8 mouse cellular contexts compared by ENCODE assay signal in the genomic region with DNA sequence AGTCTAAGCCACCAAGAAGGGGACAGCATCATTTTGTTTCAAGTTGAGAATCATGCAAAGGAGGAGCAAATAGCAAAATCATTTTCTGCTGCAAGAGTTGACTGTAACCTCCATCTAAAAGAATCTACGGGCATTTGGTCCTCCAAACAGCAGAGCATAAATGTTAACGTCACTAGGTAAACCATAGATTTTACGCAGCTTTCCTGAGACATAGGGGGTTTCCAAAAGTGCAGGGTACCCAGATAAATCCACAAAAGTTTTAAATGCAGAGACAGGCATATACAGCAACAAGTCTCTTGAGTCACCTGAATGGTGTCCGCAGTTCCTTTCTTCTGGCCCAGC. TPM values are rescaled to one million over a fixed set of nuclear protein-coding genes. Genes with fewer than 3 reads are reported as not detected.
DNase-seq lines count a peak whose midpoint lies in the region; ATAC-seq and TF ChIP-seq lines count a peak whose summit lies in the region.

No protein-coding gene starts in this region.

- peak overlapping the region; percentile 94 for H3K27ac ChIP-seq in kidney, embryonic 16.5 days (ENCODE audit: low read length)
- H3K27ac ChIP-seq in embryonic facial prominence, embryonic 11.5 days (replicated peaks; ENCODE audit: low read depth, low read length), result 0 out of 2 replicates have a peak overlapping the region, but pooled peaks have one; percentile 20
- H3K27ac ChIP-seq in intestine, embryonic 15.5 days, result peak overlapping the region; percentile 72
- peak overlapping the region; percentile 92 for H3K27ac ChIP-seq in midbrain, postnatal 0 days (ENCODE audit: low read depth, low read length)

- ATAC-seq in kidney, embryonic 16.5 days (ENCODE audit: low FRiP score, low TSS enrichment), result no peak
- ATAC-seq in embryonic facial prominence, embryonic 11.5 days (replicated peaks; ENCODE audit: insufficient number of reproducible peaks, low FRiP score, low TSS enrichment, low read depth), result no peak
- ATAC-seq in intestine, embryonic 15.5 days, result peak; percentile 46
- no peak for ATAC-seq in midbrain, postnatal 0 days (ENCODE audit: low FRiP score)

- DNase-seq in kidney, postnatal 25 days, result no peak
- DNase-seq in embryonic facial prominence, embryonic 11.5 days (ENCODE audit: low spot score), result no peak
- no peak for DNase-seq in midbrain, postnatal 0 days (ENCODE audit: low spot score)
- DNase-seq in adipocyte (ENCODE audit: low spot score), result no peak
- DNase-seq in right cerebral cortex, postnatal 4 days, result no peak
- DNase-seq in urinary bladder, postnatal 25 days (ENCODE audit: low spot score), result no peak

- WGBS in kidney, embryonic 16.5 days, result 9% methylated on average over 4 of the region's 4 CpGs
- WGBS in embryonic facial prominence, embryonic 11.5 days, result 21% methylated on average over 4 of the region's 4 CpGs
- WGBS in intestine, embryonic 15.5 days, result 8% methylated on average over 4 of the region's 4 CpGs
- WGBS in midbrain, postnatal 0 days, result 9% methylated on average over 4 of the region's 4 CpGs

- no peaks in the 10 kb centered on the region for H3K36me3 ChIP-seq in kidney, embryonic 16.5 days (ENCODE audit: insufficient read depth, low read length)
- no peaks in the 10 kb centered on the region for H3K36me3 ChIP-seq in embryonic facial prominence, embryonic 11.5 days (replicated peaks; ENCODE audit: control insufficient read depth, insufficient read depth, low read depth, low read length)
- H3K36me3 ChIP-seq in intestine, embryonic 15.5 days, result no peaks in the 10 kb centered on the region
- H3K36me3 ChIP-seq in midbrain, postnatal 0 days (ENCODE audit: insufficient read depth, low read length), result no peaks in the 10 kb centered on the region

- H3K9me3 ChIP-seq in kidney, embryonic 16.5 days (ENCODE audit: low read length), result no peaks in the 10 kb centered on the region
- H3K9me3 ChIP-seq in embryonic facial prominence, embryonic 11.5 days (replicated peaks; ENCODE audit: control insufficient read depth, low read length), result no peaks in the 10 kb centered on the region
- H3K9me3 ChIP-seq in intestine, embryonic 15.5 days, result no peaks in the 10 kb centered on the region
- no peaks in the 10 kb centered on the region for H3K9me3 ChIP-seq in midbrain, postnatal 0 days (ENCODE audit: low read length)

- peak overlapping the region; percentile 56 for H3K4me2 ChIP-seq in kidney, embryonic 16.5 days (replicated peaks; ENCODE audit: low read depth, low read length)
- H3K4me2 ChIP-seq in embryonic facial prominence, embryonic 11.5 days (ENCODE audit: low read depth, low read length), result peak overlapping the region; percentile 38; the same call in 1 of the 2 replicates
- peak overlapping the region; percentile 59 for H3K4me2 ChIP-seq in intestine, embryonic 15.5 days (replicated peaks)
- H3K4me2 ChIP-seq in midbrain, postnatal 0 days (ENCODE audit: low read depth, low read length, poor library complexity, severe bottlenecking), result peak overlapping the region; percentile 49

- H3K27me3 ChIP-seq in kidney, embryonic 16.5 days (ENCODE audit: insufficient read depth, low read length), result no peaks in the 10 kb centered on the region
- no peaks in the 10 kb centered on the region for H3K27me3 ChIP-seq in embryonic facial prominence, embryonic 11.5 days (ENCODE audit: control insufficient read depth, insufficient read depth, low read length)
- no peaks in the 10 kb centered on the region for H3K27me3 ChIP-seq in intestine, embryonic 15.5 days (replicated peaks)
- H3K27me3 ChIP-seq in midbrain, postnatal 0 days (ENCODE audit: insufficient read depth, low read length), result no peaks in the 10 kb centered on the region

- peak overlapping the region; percentile 72 for H3K4me3 ChIP-seq in kidney, embryonic 16.5 days (ENCODE audit: low read length)
- H3K4me3 ChIP-seq in embryonic facial prominence, embryonic 11.5 days (ENCODE audit: low read depth, low read length), result peak overlapping the region; percentile 50
- H3K4me3 ChIP-seq in intestine, embryonic 15.5 days (replicated peaks), result peak overlapping the region; percentile 54
- peak overlapping the region; percentile 74 for H3K4me3 ChIP-seq in midbrain, postnatal 0 days (ENCODE audit: low read depth, low read length)

- no peak for TF ChIP-seq CTCF in midbrain, postnatal 0 days (IDR thresholded peaks at IDR 0.05)

- H3K4me1 ChIP-seq in kidney, embryonic 16.5 days (ENCODE audit: insufficient read depth, low read length), result peaks cover 11% of the 10 kb centered on the region; the same call in 1 of the 2 replicates
- H3K4me1 ChIP-seq in embryonic facial prominence, embryonic 11.5 days (ENCODE audit: control insufficient read depth, insufficient read depth, low read length), result no peaks in the 10 kb centered on the region
- 0 out of 2 replicates have a peak, but pooled peaks cover 4% of the 10 kb centered on the region for H3K4me1 ChIP-seq in intestine, embryonic 15.5 days (replicated peaks)
- 0 out of 2 replicates have a peak, but pooled peaks cover 2% of the 10 kb centered on the region for H3K4me1 ChIP-seq in midbrain, postnatal 0 days (ENCODE audit: insufficient read depth, low read length)

- peak overlapping the region; percentile 74 for H3K9ac ChIP-seq in kidney, embryonic 16.5 days (replicated peaks; ENCODE audit: low read length)
- H3K9ac ChIP-seq in embryonic facial prominence, embryonic 11.5 days (replicated peaks; ENCODE audit: low read length), result peak overlapping the region; percentile 68
- H3K9ac ChIP-seq in intestine, embryonic 15.5 days, result peak overlapping the region; percentile 55
- H3K9ac ChIP-seq in midbrain, postnatal 0 days (replicated peaks; ENCODE audit: low read length, poor library complexity, severe bottlenecking), result peak overlapping the region; percentile 68

RNA-seq across cellular contexts. Expression of a gene that starts 56.1 kb away (rescaled TPM):
- 17.2 and 19.3 TPM in 2 replicates for polyA plus RNA-seq in kidney, embryonic 16.5 days (2015; fragmentation: Nextera tagmentation; extraction: Ambion mirVana)
- polyA plus RNA-seq in embryonic facial prominence, embryonic 11.5 days (2014; fragmentation: Nextera tagmentation; extraction: Ambion mirVana), result 17.5 and 19.8 TPM in 2 replicates
- polyA plus RNA-seq in intestine, embryonic 15.5 days (2015; fragmentation: Nextera tagmentation; extraction: Ambion mirVana), result 21.0 and 22.2 TPM in 2 replicates
- total RNA-seq in midbrain, postnatal 0 days (2014; rRNA removed), result 31.1 and 36.4 TPM in 2 replicates
- polyA plus RNA-seq in midbrain, postnatal 0 days (2015; fragmentation: Nextera tagmentation; extraction: Ambion mirVana), result 31.9 and 33.0 TPM in 2 replicates

RNA-seq across cellular contexts. Expression of a gene that starts 57.5 kb away (rescaled TPM):
- 3.7 and 4.0 TPM in 2 replicates for polyA plus RNA-seq in kidney, embryonic 16.5 days (2015; fragmentation: Nextera tagmentation; extraction: Ambion mirVana)
- 3.7 and 5.7 TPM in 2 replicates for polyA plus RNA-seq in embryonic facial prominence, embryonic 11.5 days (2014; fragmentation: Nextera tagmentation; extraction: Ambion mirVana)
- polyA plus RNA-seq in intestine, embryonic 15.5 days (2015; fragmentation: Nextera tagmentation; extraction: Ambion mirVana), result 3.3 and 3.9 TPM in 2 replicates
- total RNA-seq in midbrain, postnatal 0 days (2014; rRNA removed), result 12.6 and 14.6 TPM in 2 replicates
- 15.4 and 19.4 TPM in 2 replicates for polyA plus RNA-seq in midbrain, postnatal 0 days (2015; fragmentation: Nextera tagmentation; extraction: Ambion mirVana)

Comparison
In these comparisons a context has a peak if more than half of its experiments do, and no peak if none do; other contexts are left out.
1. H3K27ac ChIP-seq: peak in every context shown above with its lines; median percentile 94 in kidney, embryonic 16.5 days; 92 in midbrain, postnatal 0 days; 72 in intestine, embryonic 15.5 days; 20 in embryonic facial prominence, embryonic 11.5 days.